Mouse (Mus musculus): ENCODE measurements around the gene Tusc2. TPM values are rescaled to one million over a fixed set of nuclear protein-coding genes. Genes with fewer than 3 reads are reported as not detected.
"Not testable (repeated sequence)": the region's sequence is repeated elsewhere in the genome, so short reads cannot be mapped to it uniquely, and the experiment has no call there.

The Tusc2 gene
- polyA plus RNA-seq, 1 experiment = 120 TPM

- DNase-seq (ENCODE audit: extremely low spot score in 1 of 2, low spot score in 1 of 2) = no peak
Measured at GRCm38 (mm10) chr9:107544729-107545128, 18.3 kb upstream of the Tusc2 start.

GRCm38 (mm10) chr9:107545199-107545598, 17.9 kb upstream of the Tusc2 start:
- no peak for DNase-seq (ENCODE audit: extremely low spot score in 1 of 2, low spot score in 1 of 2)

- peak in 1 of 2 experiments; percentile 86 for DNase-seq (ENCODE audit: extremely low spot score in 1 of 2, low spot score in 1 of 2)
Measured at GRCm38 (mm10) chr9:107545602-107546001, 17.5 kb upstream of the Tusc2 start.

- peak; percentile 83 to 92 for DNase-seq (ENCODE audit: extremely low spot score in 1 of 2, low spot score in 1 of 2)
Measured at GRCm38 (mm10) chr9:107547026-107547425, 16.0 kb upstream of the Tusc2 start, which contains the start of gene Zmynd10. Gene Zmynd10, plus strand, starts transcription at chr9:107547298.

- no peak for DNase-seq (ENCODE audit: extremely low spot score in 1 of 2, low spot score in 1 of 2)
Measured at GRCm38 (mm10) chr9:107547957-107548356, 15.1 kb upstream of the Tusc2 start.

GRCm38 (mm10) chr9:107548820-107549219, 14.2 kb upstream of the Tusc2 start:
- no peak for DNase-seq (ENCODE audit: extremely low spot score in 1 of 2, low spot score in 1 of 2)

- DNase-seq (ENCODE audit: extremely low spot score in 1 of 2, low spot score in 1 of 2) = no peak
Measured at GRCm38 (mm10) chr9:107549297-107550074, 13.6 kb upstream of the Tusc2 start.

- no peak for DNase-seq (ENCODE audit: extremely low spot score in 1 of 2, low spot score in 1 of 2)
Measured at GRCm38 (mm10) chr9:107550491-107551116, 12.5 kb upstream of the Tusc2 start.

GRCm38 (mm10) chr9:107551117-107551889, 11.8 kb upstream of the Tusc2 start, which contains the start of gene Rassf1:
Gene Rassf1, plus strand, starts transcription at chr9:107551555.
- no peak for DNase-seq (ENCODE audit: extremely low spot score in 1 of 2, low spot score in 1 of 2)

- DNase-seq (ENCODE audit: extremely low spot score in 1 of 2, low spot score in 1 of 2) = no peak
Measured at GRCm38 (mm10) chr9:107551890-107552355, 11.1 kb upstream of the Tusc2 start.

- no peak for DNase-seq (ENCODE audit: extremely low spot score in 1 of 2, low spot score in 1 of 2)
Measured at GRCm38 (mm10) chr9:107552690-107553393, 10.2 kb upstream of the Tusc2 start.

- DNase-seq (ENCODE audit: extremely low spot score in 1 of 2, low spot score in 1 of 2) = peak in 1 of 2 experiments; percentile 40
Measured at GRCm38 (mm10) chr9:107553541-107554318, 9.3 kb upstream of the Tusc2 start.

- peak; percentile 88 to 94 for DNase-seq (ENCODE audit: extremely low spot score in 1 of 2, low spot score in 1 of 2)
Measured at GRCm38 (mm10) chr9:107554319-107554825, 8.7 kb upstream of the Tusc2 start.

GRCm38 (mm10) chr9:107555031-107555457, 8.0 kb upstream of the Tusc2 start:
- DNase-seq (ENCODE audit: extremely low spot score in 1 of 2, low spot score in 1 of 2) = peak in 1 of 2 experiments; percentile 40

GRCm38 (mm10) chr9:107555701-107556100, 7.4 kb upstream of the Tusc2 start:
- DNase-seq (ENCODE audit: extremely low spot score in 1 of 2, low spot score in 1 of 2) = no peak

GRCm38 (mm10) chr9:107556346-107556745, 6.7 kb upstream of the Tusc2 start:
- no peak for DNase-seq (ENCODE audit: extremely low spot score in 1 of 2, low spot score in 1 of 2)

GRCm38 (mm10) chr9:107565556-107565955, 2.5 kb downstream of the Tusc2 start:
- not testable (repeated sequence) for DNase-seq (ENCODE audit: extremely low spot score in 1 of 2, low spot score in 1 of 2)

GRCm38 (mm10) chr9:107566041-107566709, 3.1 kb downstream of the Tusc2 start:
- DNase-seq (ENCODE audit: extremely low spot score in 1 of 2, low spot score in 1 of 2) = peak in 1 of 2 experiments; percentile 83

- DNase-seq (ENCODE audit: extremely low spot score in 1 of 2, low spot score in 1 of 2) = no peak
Measured at GRCm38 (mm10) chr9:107566855-107567254, 3.8 kb downstream of the Tusc2 start.
